Mouse (Mus musculus): ENCODE measurements around the gene Tpbpb. TPM values are rescaled to one million over a fixed set of nuclear protein-coding genes. Genes with fewer than 3 reads are reported as not detected.

The Tpbpb gene
- not detected in 2 replicates for polyA plus RNA-seq (2012; rRNA removed)

GRCm38 (mm10) chr13:60904780-60905179 is at the start of gene Tpbpb:
TSS of gene Tpbpb (minus strand) at chr13:60904880.

GRCm38 (mm10) chr13:60941884-60942283 is 37.2 kb upstream of the Tpbpb start, which contains the start of gene Tpbpa:
TSS of gene Tpbpa (minus strand) at chr13:60941984.

GRCm38 (mm10) chr13:60936500-60936901 is 31.8 kb upstream of the Tpbpb start, which contains the start of the genes Gm49391 and Ctla2a:
TSS of gene Gm49391 (minus strand) at chr13:60936571.
TSS of gene Ctla2a (minus strand) at chr13:60936625.

GRCm38 (mm10) chr13:60935490-60935889 is 30.8 kb upstream of the Tpbpb start, which contains the start of gene Gm49393:
TSS of gene Gm49393 (minus strand) at chr13:60935590.

GRCm38 (mm10) chr13:60897328-60897727 is 7.4 kb downstream of the Tpbpb start, which contains the start of gene Ctla2b:
TSS of gene Ctla2b (minus strand) at chr13:60897447.

GRCm38 (mm10) chr13:60896794-60897193 is 7.9 kb downstream of the Tpbpb start, which contains the start of gene Gm49392:
TSS of gene Gm49392 (minus strand) at chr13:60896894.

GRCm38 (mm10) chr13:60864281-60864680 is 40.4 kb downstream of the Tpbpb start, which contains the start of gene 4930486L24Rik:
TSS of gene 4930486L24Rik (minus strand) at chr13:60864475.

Other genes starting within 250 kb of the Tpbpb start
- gene BC051665, start 118.5 kb downstream of the Tpbpb start, polyA plus RNA-seq (2012; rRNA removed), result not detected in 2 replicates
- gene Ctsll3, start 102.0 kb downstream of the Tpbpb start, polyA plus RNA-seq (2012; rRNA removed), result not detected in 2 replicates
- gene 4930486L24Rik, start 40.4 kb downstream of the Tpbpb start, polyA plus RNA-seq (2012; rRNA removed), result 0.12 TPM in 1 of 2 replicates, not detected in the other
- 0.14 TPM in 1 of 2 replicates, not detected in the other for gene Gm49392, start 8.0 kb downstream of the Tpbpb start, polyA plus RNA-seq (2012; rRNA removed)
- 0.76 and 1.4 TPM in 2 replicates for gene Ctla2b, start 7.4 kb downstream of the Tpbpb start, polyA plus RNA-seq (2012; rRNA removed)
- gene Gm49393, start 30.7 kb upstream of the Tpbpb start, polyA plus RNA-seq (2012; rRNA removed), result not detected in 2 replicates
- 0.75 TPM in 1 of 2 replicates, not detected in the other for gene Gm49391, start 31.7 kb upstream of the Tpbpb start, polyA plus RNA-seq (2012; rRNA removed)
- 9.6 and 12.4 TPM in 2 replicates for gene Ctla2a, start 31.7 kb upstream of the Tpbpb start, polyA plus RNA-seq (2012; rRNA removed)
- not detected in 2 replicates for gene Tpbpa, start 37.1 kb upstream of the Tpbpb start, polyA plus RNA-seq (2012; rRNA removed)
- gene Ctsj, start 101.1 kb upstream of the Tpbpb start, polyA plus RNA-seq (2012; rRNA removed), result not detected in 2 replicates
- not detected in 2 replicates for gene Ctsq, start 135.8 kb upstream of the Tpbpb start, polyA plus RNA-seq (2012; rRNA removed)